7 mouse cellular contexts compared by ENCODE assay signal in the genomic region with DNA sequence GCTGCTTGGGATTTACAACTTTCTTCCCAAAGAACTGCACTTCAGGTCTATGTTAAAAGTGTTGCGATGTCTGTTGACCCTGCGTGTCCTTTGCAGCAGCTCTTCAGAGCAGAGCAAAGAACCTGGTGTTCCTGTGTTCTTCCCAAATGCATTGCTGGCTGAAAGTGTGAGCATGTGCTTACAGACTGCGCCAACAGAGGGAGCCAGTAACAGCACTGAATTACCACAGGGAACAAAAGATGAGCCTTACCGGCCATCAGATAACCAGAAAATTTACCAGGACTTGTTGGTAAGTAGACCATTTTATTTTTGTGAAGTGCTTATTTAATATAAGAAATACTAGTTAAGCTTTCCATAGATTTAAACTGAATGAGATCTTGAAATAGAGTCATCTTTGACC. TPM values are rescaled to one million over a fixed set of nuclear protein-coding genes. Genes with fewer than 3 reads are reported as not detected.
DNase-seq lines count a peak whose midpoint lies in the region; ATAC-seq lines count a peak whose summit lies in the region.

No protein-coding gene starts in this region.

- no peaks in the 10 kb centered on the region for H3K4me1 ChIP-seq in kidney, embryonic 16.5 days (ENCODE audit: insufficient read depth, low read length)

- no peak overlapping the region for H3K27ac ChIP-seq in kidney, embryonic 16.5 days (ENCODE audit: low read length)

- H3K36me3 ChIP-seq in kidney, embryonic 16.5 days (ENCODE audit: insufficient read depth, low read length): peaks cover 29% of the 10 kb centered on the region

- ATAC-seq in kidney, embryonic 16.5 days (ENCODE audit: low FRiP score, low TSS enrichment): no peak
- ATAC-seq in megakaryocyte, adult 5-6 weeks (ENCODE audit: poor library complexity, severe bottlenecking): peak; percentile 73

- H3K9ac ChIP-seq in kidney, embryonic 16.5 days (replicated peaks; ENCODE audit: low read length): no peak overlapping the region

- WGBS in kidney, embryonic 16.5 days: 35% methylated on average over 4 of the region's 4 CpGs

- DNase-seq in kidney, adult 11 months: peak; percentile 32
- DNase-seq in CD4-positive helper T cell, adult 2 months (ENCODE audit: low read depth, low spot score): peak; percentile 51
- peak; percentile 76 for DNase-seq in ES-CJ7 (ENCODE audit: low read depth, low spot score)
- DNase-seq in embryo, embryonic 11 days: peak; percentile 68
- DNase-seq in kidney, postnatal 25 days: peak; percentile 50 to 72

- H3K4me3 ChIP-seq in kidney, embryonic 16.5 days (ENCODE audit: low read length): no peak overlapping the region

- no peaks in the 10 kb centered on the region for H3K27me3 ChIP-seq in kidney, embryonic 16.5 days (ENCODE audit: insufficient read depth, low read length)

- no peaks in the 10 kb centered on the region for H3K9me3 ChIP-seq in kidney, embryonic 16.5 days (ENCODE audit: low read length)

- no peak overlapping the region for H3K4me2 ChIP-seq in kidney, embryonic 16.5 days (replicated peaks; ENCODE audit: low read depth, low read length)

RNA-seq across cellular contexts. Expression of a gene that starts 18.0 kb away (rescaled TPM):
- 1.2 and 1.3 TPM in 2 replicates for polyA plus RNA-seq in kidney, embryonic 16.5 days (2015; fragmentation: Nextera tagmentation; extraction: Ambion mirVana)
- total RNA-seq in megakaryocyte, adult 5-6 weeks (2015): 2.2 and 3.8 TPM in 2 replicates
- 1.8 and 2.6 TPM in 2 replicates for total RNA-seq in megakaryocyte, adult 5-6 weeks (2017)

RNA-seq across cellular contexts. Expression of a gene that starts 38.3 kb away (rescaled TPM):
- 12.0 and 12.9 TPM in 2 replicates for polyA plus RNA-seq in kidney, embryonic 16.5 days (2015; fragmentation: Nextera tagmentation; extraction: Ambion mirVana)
- 36.2 and 37.6 TPM in 2 replicates for total RNA-seq in megakaryocyte, adult 5-6 weeks (2015)
- 13.9 and 16.7 TPM in 2 replicates for total RNA-seq in megakaryocyte, adult 5-6 weeks (2017)

RNA-seq across cellular contexts. Expression of a gene that starts 50.3 kb away (rescaled TPM):
- polyA plus RNA-seq in kidney, embryonic 16.5 days (2015; fragmentation: Nextera tagmentation; extraction: Ambion mirVana): 292 and 326 TPM in 2 replicates
- 1.5 and 2.8 TPM in 2 replicates for total RNA-seq in megakaryocyte, adult 5-6 weeks (2015)
- 0.33 and 0.53 TPM in 2 replicates for total RNA-seq in megakaryocyte, adult 5-6 weeks (2017)

RNA-seq across cellular contexts. Expression of a gene that starts 51.2 kb away (rescaled TPM):
- polyA plus RNA-seq in kidney, embryonic 16.5 days (2015; fragmentation: Nextera tagmentation; extraction: Ambion mirVana): 72.5 and 89.1 TPM in 2 replicates
- 93.3 and 118 TPM in 2 replicates for total RNA-seq in megakaryocyte, adult 5-6 weeks (2015)
- 253 and 262 TPM in 2 replicates for total RNA-seq in megakaryocyte, adult 5-6 weeks (2017)
